Mouse (Mus musculus): Measurements from ENCODE around the gene Gm28051. TPM values are rescaled to one million over a fixed set of nuclear protein-coding genes. Genes with fewer than 3 reads are reported as not detected.

Gene Gm28051
- total RNA-seq, 2 experiments from 2014 or later = not detected

DNA sequence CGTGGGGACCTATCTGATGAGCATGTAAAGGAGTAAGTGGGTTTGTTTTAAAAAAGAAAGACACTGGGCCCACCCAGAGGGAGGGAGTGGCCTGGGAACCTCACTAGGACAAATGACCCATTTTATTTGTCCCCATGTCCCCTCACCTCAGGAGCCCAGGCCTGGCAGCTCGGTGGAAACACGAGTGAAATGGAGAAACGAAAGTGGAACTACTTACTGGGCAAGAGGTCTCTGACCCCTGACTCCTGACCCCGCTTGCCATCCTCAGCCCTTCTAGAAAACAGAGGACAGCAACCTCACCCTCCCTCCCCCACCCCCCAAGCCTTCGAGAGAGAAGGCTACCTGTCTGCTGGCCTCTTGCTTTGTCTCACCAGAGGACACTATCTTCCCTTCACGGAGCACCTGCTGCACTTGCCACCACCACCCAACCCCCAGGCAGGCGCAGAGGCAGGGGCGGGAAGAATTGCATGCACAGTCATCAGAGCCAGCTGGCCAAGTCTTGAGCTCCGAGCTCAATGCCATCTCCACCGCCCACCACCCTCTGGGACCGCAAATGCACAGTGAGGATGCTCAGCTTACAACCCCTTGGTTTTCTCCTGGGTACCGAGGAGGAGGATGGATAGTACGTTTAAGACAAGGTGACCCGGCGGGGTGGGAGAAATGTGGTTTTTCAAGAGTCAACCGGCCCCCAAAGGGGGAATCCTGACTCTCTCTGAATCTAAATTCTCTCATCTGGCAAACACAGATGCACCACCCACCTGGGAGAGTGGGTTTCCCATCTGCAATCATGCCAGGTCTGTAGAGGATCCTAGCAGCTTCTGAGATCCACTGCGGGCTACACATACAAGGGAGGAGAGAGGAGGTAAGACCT, 62.0 kb downstream of the Gm28051 start:
- intact Hi-C loops (cut with DNase I) = no loop called here
- DNase-seq = no peak

DNA sequence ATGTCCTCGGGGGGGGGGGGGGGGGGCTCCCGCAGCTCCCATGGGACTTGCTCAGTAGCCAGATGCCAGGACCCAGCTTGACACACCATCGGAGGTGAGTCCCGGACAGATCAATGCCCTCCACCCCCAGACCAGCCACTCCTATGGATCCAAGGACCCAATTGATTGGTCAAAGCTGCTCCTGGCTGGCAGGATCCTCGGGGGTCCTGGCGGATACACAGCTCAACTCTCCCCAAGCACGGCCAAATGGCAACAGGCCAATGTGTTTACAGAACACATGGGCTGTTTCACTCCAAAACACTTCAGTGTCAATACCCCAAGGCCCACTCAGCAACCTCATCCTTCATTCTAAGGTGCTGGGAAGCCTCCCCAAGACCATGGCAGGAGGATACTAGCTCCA, 65.8 kb downstream of the Gm28051 start:
- intact Hi-C loops (cut with DNase I) = no loop called here
- DNase-seq = no peak

DNA sequence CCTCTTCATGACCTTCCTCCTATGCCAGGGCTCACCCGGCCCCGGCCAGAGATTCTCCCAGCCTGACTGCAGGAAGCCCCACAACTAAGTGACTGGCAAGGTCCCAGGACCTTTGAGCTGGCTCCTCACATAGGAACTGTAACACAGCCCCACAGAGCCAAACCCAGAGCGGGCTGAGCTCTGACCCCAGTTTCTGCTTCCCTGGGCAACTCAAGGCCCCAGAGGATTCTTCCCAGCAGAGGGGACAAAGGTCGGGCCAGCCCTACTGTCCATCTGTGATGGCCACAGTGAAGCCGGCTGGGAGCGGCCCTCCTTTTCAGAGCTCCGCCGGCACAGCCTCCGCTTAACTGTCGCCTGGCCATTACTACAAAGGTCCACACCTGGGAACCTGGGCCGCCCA, 66.4 kb downstream of the Gm28051 start:
- peak in 1 of 2 experiments; percentile 27 for DNase-seq
- intact Hi-C loops (cut with DNase I) = no loop called here

DNA sequence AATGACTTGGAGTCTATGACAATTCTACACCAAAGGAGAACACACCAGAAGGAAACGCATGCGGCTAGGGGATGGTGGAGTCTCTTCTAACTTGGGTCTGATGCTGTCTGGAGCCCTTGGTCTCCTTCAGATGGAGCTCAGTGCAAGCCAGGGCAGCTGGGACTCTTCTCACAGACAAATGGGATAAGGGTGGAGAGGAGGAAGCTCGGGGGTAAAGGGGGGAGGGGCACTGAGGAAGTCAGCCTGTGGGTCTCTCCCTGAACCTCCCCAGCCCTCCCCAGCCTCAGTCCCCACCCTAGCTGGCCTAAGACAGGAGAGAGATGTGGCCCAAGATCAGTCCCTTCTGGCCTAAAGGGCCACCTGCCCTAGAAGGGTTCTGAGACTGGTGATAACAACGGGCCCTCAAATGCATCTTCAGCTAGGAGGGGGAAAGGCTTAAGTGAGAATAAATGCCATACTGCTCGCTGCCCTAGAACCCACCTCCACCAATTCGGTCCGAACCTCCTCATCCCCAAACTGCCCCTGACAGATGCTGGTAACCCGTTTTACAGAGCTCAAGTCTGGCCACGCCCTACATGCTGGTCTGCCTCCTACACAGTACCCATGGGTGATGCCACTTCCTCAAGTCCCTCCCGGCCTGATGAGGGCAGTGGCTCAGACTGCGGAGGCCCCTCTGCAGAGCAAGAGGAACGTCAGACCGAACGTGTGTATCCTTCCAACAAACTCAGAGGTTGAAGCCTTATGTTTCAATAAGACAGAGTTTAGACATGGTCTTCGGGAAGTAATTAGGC, 67.6 kb downstream of the Gm28051 start:
- intact Hi-C loops (cut with DNase I) = no loop called here
- DNase-seq = no peak

DNA sequence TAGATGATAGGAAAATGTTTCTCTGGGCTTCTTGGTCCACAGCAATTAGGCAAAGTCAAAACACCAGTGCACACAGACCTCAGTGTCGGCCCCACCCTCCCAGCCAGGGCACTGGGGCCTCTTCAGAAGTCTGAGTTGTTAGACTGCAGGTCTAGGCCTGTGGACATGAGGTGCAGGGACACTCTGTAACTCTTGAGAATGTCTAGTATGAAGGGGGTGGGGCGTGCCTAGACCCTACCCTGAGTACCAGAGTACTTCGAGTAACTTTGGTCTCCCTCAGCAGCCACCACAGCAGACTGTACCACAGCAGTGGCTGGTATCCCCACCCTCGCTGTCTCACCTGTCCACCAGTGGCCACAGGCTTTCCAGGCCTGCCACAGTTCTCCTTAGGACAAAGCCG, 71.2 kb downstream of the Gm28051 start:
- DNase-seq = no peak
- intact Hi-C loops (cut with DNase I) = no loop called here

DNA sequence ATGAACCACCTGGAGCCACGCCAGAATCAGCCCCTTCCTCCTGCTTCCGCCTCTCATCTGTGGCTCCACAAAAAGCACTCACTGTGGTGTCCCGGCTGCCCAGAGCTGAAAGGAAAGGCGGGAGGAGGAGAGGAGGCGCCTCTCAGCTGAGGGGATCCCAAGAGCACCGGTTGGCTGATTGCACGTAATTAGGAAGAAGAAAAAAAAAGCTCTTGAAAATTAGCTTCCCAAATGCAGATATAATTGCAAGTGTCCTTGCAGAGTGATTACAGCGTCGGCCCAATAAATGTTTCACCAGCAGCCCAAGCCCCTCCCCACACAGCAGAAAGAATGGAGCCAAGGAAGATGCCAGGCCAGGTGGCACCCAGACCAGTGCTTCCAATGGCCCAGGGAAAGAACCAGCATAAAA, 72.0 kb downstream of the Gm28051 start:
- DNase-seq = no peak
- intact Hi-C loops (cut with DNase I) = no loop called here

DNA sequence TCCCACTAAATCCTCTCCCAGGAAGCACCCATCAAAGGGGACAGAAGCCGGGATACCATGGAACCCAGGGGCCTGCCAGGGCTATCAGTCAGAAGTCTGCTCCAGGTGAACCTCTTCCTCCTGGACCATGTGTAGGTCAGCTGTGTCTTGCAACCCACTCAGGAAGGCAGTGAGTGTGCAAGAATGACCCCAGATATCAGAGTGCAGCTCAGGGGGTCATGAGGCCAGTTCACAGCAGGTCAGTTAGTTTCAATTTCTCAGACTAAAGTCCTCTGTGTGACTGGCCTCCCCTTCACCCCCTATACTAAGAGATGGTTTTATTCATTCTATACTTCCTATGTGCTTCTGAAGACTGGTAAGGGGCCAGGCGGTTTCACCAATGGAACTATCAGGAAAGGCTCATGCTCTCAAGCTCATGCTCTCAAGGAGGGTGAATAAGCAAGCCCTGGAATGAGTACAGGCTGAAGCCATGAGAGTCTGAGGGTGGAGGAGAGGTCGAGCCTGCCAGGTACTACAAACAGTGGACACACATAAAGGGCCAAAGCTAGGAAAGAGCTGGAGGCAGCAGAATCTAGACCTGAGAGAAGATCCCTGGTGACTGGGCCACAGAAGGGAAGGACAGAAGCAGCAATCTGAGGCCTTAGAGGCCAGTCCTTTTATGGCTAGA, 72.7 kb downstream of the Gm28051 start:
- DNase-seq = no peak
- intact Hi-C loops (cut with DNase I) = no loop called here

DNA sequence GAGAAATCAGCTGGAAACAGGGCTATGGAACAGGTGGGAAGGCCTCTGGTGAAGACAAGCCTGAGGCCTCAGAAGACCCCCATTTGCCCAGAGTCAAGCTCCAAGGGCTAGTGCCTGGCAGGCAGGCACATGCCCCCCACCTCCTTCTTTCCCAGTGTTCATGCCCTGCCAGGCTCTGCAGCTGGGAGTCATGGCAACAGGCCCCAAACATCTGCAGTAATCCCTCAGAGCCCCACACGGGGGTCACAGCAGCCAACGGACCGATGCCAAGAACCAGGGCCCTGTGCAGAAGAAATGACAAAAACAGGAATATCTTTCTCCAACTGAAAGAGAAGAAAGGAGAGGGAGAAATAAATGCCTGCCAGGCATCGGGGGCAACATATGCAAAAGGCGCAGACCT, 73.6 kb downstream of the Gm28051 start:
- no peak for DNase-seq
- intact Hi-C loops (cut with DNase I) = no loop called here

DNA sequence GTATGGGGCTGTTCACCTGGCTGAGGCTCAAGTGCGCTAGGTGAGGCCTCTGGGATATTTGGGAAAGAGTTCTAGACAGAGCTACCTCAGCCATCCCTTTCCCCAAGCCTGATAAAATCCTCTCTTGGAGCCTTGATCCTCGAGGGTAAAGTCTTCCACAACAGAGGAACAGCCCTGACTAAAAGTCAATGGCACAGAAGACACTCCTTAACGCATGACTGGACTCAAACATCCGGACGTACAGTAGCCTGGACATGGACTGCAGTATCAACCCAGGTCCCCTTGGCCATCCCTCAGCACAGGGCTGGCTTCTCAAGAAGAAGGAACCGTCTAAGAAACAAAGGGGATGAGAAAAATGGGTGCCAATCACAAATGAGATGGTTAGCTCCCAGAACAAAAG, 74.1 kb downstream of the Gm28051 start:
- no peak for DNase-seq

DNA sequence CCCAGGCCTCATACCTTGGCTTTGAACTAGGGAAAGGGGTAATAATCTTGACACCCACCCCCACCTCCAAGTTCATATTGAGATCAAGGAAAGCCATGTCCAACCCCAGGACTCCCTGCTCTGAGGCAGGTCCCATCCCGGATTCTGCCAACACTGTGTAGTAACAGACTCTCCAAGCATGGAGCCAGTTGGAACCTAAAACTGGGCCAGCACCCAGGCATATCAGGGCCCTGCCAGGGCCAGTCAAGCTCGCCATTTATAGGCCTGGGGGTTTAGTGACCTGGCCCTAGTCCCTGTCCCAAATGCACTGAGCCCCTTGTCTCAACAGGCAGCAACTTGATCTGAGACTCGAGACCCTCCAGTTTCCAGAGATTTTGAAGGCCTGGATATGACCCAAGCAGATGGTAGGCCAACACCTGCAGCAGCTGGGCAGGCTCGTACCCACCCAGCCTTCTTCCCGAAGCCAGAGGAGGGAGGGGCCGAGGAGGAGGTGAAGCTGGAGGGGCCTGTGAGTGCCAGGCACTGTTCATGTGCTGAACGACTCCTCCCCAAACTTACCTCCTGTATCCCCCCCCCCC, 74.8 kb downstream of the Gm28051 start:
- intact Hi-C loops (cut with DNase I) = no loop called here
- peak in 1 of 2 experiments; percentile 23 for DNase-seq

More for the DNA sequence above, 74.1 kb downstream of the Gm28051 start:
- intact Hi-C loops (cut with DNase I) = no loop called here

DNA sequence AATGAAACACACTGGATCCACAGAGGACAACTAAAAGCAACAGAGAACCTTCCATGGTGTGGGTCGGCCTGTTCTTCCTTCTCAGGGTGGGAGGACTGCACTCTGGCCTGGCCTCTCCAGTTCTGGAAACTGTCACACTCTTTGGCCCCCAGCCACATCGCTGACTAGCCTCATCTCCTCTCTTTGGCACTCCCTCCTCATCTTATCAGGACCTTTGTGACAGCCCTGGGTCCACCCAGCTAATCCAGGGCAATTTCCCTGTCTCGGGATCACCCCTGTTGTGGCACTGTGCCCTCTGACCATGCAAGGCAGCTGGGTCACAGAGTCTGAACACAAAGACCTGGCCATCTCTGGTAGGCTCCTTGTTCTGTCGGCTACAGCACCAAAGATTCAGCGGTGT, 75.5 kb downstream of the Gm28051 start:
- peak; percentile 55 for DNase-seq
- intact Hi-C loops (cut with DNase I) = no loop called here

DNA sequence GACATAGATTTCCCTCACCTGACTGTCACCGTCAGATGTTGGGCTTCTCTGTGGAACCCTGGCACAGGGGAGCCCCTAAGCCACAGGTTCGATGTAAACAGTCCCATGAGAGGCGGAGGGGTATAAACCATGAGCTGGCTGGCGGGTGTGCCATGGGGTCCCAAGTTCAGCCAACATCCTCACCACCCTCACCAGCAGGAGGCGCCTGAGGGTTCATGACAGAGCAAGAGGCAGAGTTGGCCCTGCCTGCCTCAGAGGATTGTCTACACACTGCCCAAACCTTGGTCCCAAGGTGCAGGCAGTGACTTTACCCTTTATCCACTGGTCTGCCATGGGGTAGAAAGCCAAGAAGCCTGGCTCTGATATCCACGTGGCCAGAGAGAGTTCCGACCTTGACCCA, 76.0 kb downstream of the Gm28051 start:
- intact Hi-C loops (cut with DNase I) = no loop called here
- no peak for DNase-seq

DNA sequence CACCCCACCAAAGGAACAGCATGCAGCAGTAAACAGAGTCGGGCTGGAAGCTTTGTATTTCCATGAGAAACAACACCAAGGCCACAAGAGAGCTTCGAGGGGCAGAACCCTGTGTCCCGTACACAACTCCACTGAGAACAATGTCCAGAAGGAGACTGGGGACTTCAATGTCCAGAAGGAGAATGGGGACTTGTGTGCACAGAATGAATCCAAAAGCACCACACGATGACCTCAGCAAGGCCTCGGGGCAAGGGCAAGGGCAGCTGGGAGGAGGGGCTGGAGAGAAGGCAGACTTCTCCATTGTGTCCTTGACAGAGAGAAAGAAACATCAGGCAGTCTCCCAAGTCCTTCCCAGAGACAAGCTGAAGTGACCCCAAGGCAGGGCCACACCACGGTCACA, 78.7 kb downstream of the Gm28051 start:
- intact Hi-C loops (cut with DNase I) = no loop called here
- no peak for DNase-seq

DNA sequence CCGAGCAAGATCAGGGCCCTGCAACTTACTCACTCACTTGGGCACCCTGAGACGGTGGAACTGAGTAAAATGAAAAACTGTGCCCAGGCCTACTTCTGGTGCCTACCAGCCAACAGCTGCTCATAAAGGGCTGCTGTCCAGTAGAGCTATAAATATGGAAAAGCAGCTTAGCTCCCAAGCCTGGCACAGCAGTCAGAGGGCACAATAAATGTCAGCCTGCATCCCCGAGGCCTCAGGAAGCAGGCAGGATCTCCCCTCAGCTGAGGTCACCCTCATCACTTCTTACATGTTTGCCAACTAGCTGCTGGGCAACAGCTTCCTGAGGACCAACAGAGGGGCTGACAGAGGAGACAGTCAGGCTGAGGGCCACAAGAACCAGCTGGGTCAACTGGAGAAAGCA, 80.5 kb downstream of the Gm28051 start:
- no peak for DNase-seq

DNA sequence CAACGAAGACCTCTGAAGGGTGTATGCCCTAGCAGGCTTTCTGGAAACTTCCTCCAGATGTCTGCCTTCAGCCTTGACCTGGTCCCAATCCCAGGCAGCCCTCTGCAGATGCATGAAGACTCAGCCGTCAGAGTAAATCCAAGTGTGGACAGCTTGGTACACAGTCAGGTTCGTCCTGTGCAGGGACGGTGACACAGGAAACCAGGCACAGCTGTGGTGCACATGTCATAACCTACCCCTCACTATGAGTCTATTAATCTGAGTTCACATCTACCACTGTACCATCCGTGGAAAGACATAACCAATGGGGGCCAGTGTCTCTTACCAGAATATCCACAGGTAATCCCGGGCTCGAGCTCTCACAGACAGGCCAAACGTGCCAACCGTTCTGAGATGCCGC, 83.0 kb downstream of the Gm28051 start:
- intact Hi-C loops (cut with DNase I) = no loop called here
- DNase-seq = no peak

More for the DNA sequence above, 80.5 kb downstream of the Gm28051 start:
- intact Hi-C loops (cut with DNase I) = no loop called here

DNA sequence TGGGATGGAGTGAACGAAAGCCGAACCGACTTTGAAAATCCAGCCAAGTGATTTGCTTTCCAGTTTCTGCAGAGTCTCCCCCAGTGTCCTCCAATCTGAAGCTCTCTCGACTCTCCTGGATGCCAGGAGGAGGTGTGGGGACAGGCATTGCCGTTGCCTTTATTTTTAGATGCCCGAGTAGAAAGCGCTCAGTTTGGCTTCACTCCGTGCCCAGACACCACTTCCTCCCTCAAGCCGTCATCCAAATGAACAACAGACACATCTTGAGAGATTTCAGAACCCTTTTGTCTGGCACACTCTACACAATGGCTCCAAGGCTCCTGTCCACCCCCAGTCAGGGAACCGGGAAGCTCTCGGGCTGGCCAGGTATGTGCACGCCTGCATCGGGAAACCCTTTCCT, 83.4 kb downstream of the Gm28051 start:
- intact Hi-C loops (cut with DNase I) = no loop called here
- DNase-seq = no peak

DNA sequence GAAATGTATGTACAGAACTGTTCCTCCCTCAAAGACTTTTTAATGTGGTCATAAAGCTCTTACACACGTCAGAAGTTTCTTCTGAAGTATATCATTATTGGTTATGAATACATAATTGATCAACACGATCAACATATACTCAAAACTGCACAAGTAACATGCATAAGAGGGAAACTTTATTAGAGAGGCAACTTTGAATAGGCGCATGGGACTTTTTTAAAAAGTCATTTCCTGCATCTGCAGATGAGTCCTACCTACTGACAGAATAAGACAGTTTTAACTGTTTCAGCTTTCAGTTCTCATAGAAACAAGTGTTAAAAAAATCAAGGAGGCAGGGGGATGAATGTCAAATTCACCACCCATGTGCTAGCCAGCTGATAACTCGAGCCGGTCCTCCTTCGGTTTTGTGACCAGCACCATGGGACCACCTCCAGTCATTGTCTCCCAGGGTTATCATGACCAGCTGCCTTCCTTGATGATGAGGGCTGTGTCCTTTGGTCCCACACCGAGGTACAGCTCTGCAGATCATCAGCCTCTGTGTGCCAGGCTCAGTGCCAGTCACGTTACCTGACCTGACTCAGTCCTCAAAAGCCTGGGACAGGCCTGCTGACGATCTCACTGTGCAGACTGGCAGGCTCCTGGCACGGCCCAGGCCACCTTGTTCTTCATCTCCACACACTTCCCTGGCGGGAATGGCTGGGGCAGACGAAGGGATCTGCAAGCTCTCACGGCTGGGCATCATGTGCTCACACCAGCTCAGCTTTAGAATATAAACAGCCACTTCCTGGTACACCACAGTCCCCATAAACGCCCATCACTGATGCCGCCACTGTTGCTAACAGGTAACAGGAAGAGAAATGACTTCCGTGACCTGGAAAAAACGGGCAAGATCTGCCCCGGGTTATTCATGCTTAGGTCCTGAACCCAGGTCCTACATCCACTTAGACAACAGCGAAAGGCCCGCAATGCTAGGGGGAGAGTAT, 84.4 kb downstream of the Gm28051 start:
- peak; percentile 28 to 48 for DNase-seq
- intact Hi-C loops (cut with DNase I) = no loop called here

DNA sequence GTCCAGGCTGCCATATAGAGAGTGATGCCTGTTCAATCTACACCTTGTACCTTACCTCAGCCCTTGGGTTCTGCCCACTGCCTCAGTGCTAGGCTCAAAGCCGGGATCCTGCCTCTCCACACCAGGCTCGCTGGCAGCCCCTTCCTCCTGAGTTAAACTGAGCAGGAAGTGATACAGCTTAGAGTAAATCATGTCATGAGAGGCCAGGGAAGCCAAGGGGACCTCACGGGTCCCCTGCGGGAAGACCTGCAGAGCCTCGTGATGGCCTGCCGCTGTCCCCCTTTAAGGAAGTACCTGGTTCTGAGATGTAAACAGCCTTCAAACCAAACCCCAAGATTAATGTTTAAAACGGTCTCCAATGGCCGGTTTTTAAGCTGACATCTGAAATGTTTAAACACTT, 85.4 kb downstream of the Gm28051 start:
- no peak for DNase-seq
- intact Hi-C loops (cut with DNase I) = no loop called here

DNA sequence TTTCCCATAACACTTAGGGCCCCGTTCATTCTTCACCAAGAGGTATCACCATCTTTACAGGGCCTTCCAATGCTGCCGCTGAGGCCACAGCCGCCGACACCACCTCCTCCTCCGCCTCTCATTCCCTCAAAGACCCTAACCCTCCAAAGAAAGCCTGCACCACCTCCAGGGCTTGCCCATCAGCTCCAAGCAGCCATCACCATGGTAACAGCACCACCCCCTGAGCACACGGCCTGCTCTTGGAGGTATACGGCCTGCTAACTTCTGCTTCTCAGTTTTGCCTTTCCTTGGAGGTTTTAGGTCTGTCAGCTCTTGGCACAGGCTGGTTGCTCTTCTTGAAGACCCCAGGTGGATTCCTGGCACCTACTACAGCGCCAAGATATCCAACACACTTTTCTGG, 86.7 kb downstream of the Gm28051 start:
- DNase-seq = no peak

More for the DNA sequence above, 86.7 kb downstream of the Gm28051 start:
- intact Hi-C loops (cut with DNase I) = no loop called here

Measured in heart, postnatal 36 days (tissue).